Mouse (Mus musculus) telencephalon, adult 2 months (tissue): ENCODE measurements around the gene Gm5773.
A peak's percentile ranks its signal among the peaks of the same experiment; 100 is the strongest.
"Not testable (repeated sequence)": the region's sequence is repeated elsewhere in the genome, so short reads cannot be mapped to it uniquely, and the experiment has no call there.

Experiments used
- DNase-seq: peaks from one replicate; pipeline ENCODE4 v3.0.0-alpha.2; 2011; ENCODE audit warnings: low read depth, low spot score

Gm5773 gene

GRCm38 (mm10) chr3:93772700-93773099 lies at the start of gene Gm5773:
TSS of gene Gm5773 (plus strand) at chr3:93773000.
- not testable (repeated sequence) for DNase-seq

DNA sequence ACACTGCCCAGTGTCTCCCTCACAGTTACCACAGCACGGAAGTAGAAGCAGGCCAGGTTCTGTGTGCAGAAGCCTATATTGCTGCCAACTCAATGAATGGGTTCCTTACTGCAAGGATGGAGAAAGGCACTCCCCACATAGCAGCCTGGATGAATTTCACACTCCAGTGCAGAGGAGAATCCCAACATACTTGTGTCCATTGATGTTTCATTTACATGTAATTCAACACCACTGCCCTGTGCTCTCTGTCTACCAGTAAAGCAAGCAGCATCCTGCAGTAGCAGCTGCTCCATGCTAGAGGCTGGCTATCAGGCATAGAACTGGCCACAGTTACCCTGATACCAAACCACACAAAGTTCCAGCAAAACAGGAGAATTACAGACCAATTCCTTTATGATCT lies 27.3 kb upstream of the Gm5773 start:
- not testable (repeated sequence) for DNase-seq

DNA sequence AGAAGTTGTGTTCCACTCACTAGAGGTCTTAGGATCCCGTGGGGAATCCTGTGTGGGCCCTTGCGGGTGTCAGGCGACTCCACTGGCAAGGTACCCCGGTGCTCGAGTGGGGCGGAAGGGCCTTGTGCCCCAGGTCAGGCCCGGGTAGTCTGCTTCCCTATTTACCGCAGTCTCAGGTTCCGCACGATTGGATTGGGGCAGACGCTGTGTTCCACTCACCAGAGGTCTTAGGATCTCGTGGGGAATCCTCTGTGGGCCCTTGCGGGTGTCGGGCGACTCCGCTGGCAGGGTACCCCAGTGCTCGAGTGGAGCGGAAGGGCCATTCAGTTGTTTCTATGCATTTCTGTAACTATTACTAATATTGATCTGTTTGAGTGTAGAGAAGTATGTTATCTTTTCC lies 18.8 kb upstream of the Gm5773 start:
- not testable (repeated sequence) for DNase-seq

GRCm38 (mm10) chr3:93796098-93796497 lies 23.3 kb downstream of the Gm5773 start, which contains the start of gene Tdpoz4:
TSS of gene Tdpoz4 (plus strand) at chr3:93796398.
- DNase-seq, result not testable (repeated sequence)

- DNase-seq, result peak; percentile 0
These were observed 40.5 kb downstream of the Gm5773 start for GRCm38 (mm10) chr3:93813341-93813740.
